Mouse (Mus musculus): ENCODE measurements around the gene Sgf29.

GRCm38 (mm10) chr7:126607796-126608195 lies 41.3 kb upstream of the Sgf29 start:
- TF ChIP-seq POLR2A (IDR thresholded peaks at IDR 0.05; ENCODE audit: borderline replicate concordance, low read depth, low read length) = no peak
- TF ChIP-seq CTCF (IDR thresholded peaks at IDR 0.05; ENCODE audit: low read depth, low read length) = no peak

All from bone marrow macrophage, adult 2 months (primary cell).